Mouse (Mus musculus): ENCODE results near the gene Lsm7. TPM values are rescaled to one million over a fixed set of nuclear protein-coding genes. Genes with fewer than 3 reads are reported as not detected.

Gene Lsm7
- 274 and 289 TPM in 2 replicates for polyA plus RNA-seq (2016; fragmentation: Nextera tagmentation; extraction: Ambion mirVana)

DNA sequence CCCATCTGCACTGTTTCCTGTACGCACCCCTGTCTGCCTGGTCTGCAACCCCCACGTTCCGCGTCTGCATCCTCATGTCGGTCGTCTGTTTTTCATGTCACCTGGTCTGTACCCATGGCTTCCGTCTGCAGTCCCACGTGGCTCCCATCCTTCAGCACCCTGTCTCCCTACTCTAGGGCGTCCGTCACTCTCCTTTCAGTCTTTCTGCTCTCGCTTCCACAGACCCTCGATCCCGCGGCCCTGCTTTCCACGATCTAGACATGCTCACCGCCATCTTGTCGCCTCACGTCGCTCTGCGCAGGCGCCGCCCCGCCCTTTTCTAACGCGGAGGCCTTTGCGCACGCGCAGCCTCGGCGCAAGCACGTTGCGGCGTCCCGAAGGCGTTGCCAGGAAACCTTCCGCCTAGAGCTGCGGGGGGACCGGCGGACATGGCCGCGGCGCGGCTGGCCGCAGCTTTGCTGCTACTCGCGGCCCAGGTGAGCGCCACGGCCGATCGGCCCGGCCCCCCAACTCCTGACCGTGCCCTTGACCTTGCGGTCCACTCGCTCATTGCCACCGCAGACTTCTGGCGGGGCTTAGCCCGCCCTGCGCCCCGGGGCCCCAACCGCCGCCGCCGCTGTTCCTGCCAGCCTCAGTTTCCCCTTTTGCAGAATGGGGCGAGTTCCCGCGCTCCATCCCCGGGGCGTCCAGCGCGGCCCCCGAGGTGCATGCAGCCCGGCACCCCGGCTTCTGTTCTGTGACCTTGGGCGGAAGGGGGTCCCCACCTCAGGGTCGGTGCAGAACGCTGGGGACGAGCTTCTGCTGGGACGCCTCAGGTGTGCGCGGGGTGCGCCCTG is at the start of gene Lsm7, which contains the start of gene Sppl2b:
TSS of gene Lsm7 (minus strand) at position 297 of the 836 bp plus-strand sequence.
TSS of gene Sppl2b (plus strand) at position 363 of the 836 bp plus-strand sequence.
- no peaks in the 10 kb centered on the region for H3K9me3 ChIP-seq
- peaks cover 44% of the 10 kb centered on the region for H3K4me1 ChIP-seq
- peak within 1 kb of the TSS; percentile 90 for H3K4me3 ChIP-seq (replicated peaks)
- H3K27ac ChIP-seq: peak within 1 kb of the TSS; percentile 66
- H3K9ac ChIP-seq: peak within 1 kb of the TSS; percentile 90
- H3K27me3 ChIP-seq: no peaks in the 10 kb centered on the region
- WGBS: under 1% methylated on average over 81 of the region's 81 CpGs
- peak; percentile 86 for ATAC-seq (ENCODE audit: low FRiP score)
- H3K36me3 ChIP-seq (replicated peaks): peaks cover 32% of the 10 kb centered on the region
- peak within 1 kb of the TSS; percentile 99 for H3K4me2 ChIP-seq

DNA sequence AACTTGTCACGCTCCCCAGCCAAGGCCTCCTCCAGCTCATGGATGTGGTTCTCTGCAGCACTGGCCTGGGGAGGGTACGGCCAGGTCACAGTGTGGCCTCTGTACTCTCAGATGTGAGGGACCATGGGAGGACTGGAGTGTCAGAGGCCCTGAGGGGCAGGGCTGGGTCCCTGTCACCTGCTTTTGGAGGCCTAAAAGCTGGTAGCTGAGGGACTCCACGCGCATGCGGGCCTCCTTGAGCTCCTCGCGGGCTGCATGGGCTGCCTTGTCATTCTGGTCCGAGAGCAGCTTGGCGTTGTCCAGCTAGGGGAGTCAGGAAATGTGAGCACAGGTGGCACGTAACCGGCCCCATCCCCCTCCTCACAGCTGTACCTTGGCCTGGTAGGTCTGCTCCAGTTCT is 49.7 kb upstream of the Lsm7 start:
- WGBS: 91% methylated on average over 11 of the region's 11 CpGs
- Histone ChIP-seq H3K4me1 (peaks cover 8% of the 10 kb centered on the region), H3K9me3 (no peaks in the 10 kb centered on the region), H3K4me2 (no peak overlapping the region), H3K4me3 (replicated peaks) (no peak overlapping the region), H3K36me3 (replicated peaks) (peaks cover 81% of the 10 kb centered on the region), H3K27me3 (no peaks in the 10 kb centered on the region), H3K9ac (no peak overlapping the region), H3K27ac (no peak overlapping the region)
- ATAC-seq (ENCODE audit: low FRiP score): no peak

DNA sequence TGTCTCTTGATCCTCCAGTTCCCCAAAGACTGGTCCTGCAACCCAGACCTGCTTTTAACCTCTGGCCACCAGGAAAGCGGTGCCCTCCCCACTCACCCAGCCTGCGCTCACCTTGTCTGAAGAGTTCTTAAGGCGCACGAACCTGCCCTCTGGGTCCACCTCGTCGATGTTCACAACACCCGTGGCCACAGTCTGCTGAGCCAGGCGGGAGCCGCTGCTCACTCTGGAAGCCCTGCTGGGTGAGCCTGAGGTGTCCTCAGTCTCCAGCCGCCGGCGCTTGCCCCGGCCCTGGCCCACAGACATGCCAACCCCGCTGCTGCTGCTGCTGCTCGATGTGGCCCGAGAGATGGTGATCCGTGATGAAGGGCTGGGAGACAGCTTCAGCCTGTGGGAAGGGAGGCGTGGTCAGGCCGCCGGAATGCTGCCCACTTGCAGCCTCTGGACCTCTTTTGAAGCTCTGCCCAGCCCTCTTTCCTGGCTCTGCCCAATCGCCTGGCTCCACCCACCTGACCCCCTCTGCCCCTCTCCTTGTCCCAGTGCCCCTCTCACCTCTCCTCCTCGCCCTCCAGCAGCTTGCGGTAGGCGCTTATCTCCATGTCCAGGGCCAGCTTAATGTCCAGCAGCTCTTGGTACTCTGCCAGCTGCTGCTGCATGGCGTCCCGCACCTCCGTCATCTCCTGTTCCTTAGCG is 49.1 kb upstream of the Lsm7 start:
- Histone ChIP-seq H3K4me3 (replicated peaks) (no peak overlapping the region), H3K27me3 (no peaks in the 10 kb centered on the region), H3K36me3 (replicated peaks) (peaks cover 76% of the 10 kb centered on the region), H3K4me1 (peaks cover 13% of the 10 kb centered on the region), H3K9me3 (no peaks in the 10 kb centered on the region), H3K4me2 (no peak overlapping the region), H3K27ac (no peak overlapping the region), H3K9ac (no peak overlapping the region)
- ATAC-seq (ENCODE audit: low FRiP score): no peak
- 91% methylated on average over 28 of the region's 28 CpGs for WGBS

DNA sequence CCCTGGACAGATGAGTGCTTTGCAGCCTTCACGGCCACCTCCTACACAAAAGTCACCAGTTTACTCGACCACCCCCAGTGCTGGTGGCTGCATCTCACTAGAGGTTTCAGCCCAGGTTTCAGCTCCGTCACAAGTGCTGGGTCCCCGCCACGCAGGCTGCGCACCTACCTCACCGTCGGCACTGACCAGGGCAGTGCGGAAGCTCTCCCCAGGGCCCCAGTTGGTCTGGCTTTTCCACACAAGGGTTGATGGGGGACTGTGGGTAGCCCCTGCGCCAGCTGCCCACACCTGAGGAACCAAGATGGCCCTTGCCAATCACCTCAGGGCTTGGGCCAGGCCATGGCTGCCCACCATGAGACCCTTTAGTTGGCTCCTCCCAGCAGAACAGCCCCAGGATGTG is 48.3 kb upstream of the Lsm7 start:
- no peak overlapping the region for H3K9ac ChIP-seq
- H3K36me3 ChIP-seq (replicated peaks): peaks cover 76% of the 10 kb centered on the region
- H3K4me3 ChIP-seq (replicated peaks): no peak overlapping the region
- H3K27me3 ChIP-seq: no peaks in the 10 kb centered on the region
- H3K4me2 ChIP-seq: no peak overlapping the region
- whole genome bisulfite sequencing: 94% methylated on average over 10 of the region's 10 CpGs
- no peaks in the 10 kb centered on the region for H3K9me3 ChIP-seq
- peaks cover 21% of the 10 kb centered on the region for H3K4me1 ChIP-seq
- H3K27ac ChIP-seq: no peak overlapping the region
- no peak for ATAC-seq (ENCODE audit: low FRiP score)

DNA sequence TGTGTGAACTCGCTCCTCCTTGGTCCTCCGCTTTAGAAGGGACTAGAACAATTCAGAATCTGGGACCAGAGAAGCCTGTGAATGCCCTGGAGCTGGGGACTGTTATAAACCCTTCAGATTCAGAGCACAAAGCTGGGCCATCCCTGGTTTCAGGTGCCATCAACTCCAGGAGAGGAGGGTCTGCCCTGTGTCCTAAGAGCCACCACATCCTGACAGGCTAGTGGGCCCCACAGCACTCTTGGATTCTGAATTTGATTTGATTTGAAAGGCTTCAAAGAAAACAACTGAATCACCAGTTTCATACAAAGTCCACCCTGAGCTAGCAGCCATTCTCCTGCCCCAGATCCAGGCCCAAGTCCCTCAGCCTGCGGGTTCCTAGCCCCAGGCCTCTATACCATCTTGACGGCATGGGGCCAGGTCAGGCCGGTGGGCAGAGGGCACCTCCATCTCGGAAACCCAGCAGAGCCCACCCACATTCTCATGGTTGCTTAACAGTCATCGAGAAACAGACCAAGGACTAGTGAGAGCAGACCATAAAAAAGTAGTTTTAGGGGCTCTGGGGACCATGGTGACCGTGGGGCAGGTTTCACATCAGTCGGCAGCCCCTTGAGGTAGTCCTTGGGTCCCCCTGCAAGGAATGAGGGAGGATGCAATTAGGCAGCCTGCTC is 47.4 kb upstream of the Lsm7 start:
- ATAC-seq (ENCODE audit: low FRiP score): no peak
- Histone ChIP-seq H3K9ac (no peak overlapping the region), H3K4me3 (replicated peaks) (no peak overlapping the region), H3K4me1 (peaks cover 27% of the 10 kb centered on the region), H3K27ac (no peak overlapping the region), H3K36me3 (replicated peaks) (peaks cover 68% of the 10 kb centered on the region), H3K4me2 (no peak overlapping the region), H3K27me3 (no peaks in the 10 kb centered on the region), H3K9me3 (no peaks in the 10 kb centered on the region)
- WGBS: 92% methylated on average over 9 of the region's 9 CpGs

DNA sequence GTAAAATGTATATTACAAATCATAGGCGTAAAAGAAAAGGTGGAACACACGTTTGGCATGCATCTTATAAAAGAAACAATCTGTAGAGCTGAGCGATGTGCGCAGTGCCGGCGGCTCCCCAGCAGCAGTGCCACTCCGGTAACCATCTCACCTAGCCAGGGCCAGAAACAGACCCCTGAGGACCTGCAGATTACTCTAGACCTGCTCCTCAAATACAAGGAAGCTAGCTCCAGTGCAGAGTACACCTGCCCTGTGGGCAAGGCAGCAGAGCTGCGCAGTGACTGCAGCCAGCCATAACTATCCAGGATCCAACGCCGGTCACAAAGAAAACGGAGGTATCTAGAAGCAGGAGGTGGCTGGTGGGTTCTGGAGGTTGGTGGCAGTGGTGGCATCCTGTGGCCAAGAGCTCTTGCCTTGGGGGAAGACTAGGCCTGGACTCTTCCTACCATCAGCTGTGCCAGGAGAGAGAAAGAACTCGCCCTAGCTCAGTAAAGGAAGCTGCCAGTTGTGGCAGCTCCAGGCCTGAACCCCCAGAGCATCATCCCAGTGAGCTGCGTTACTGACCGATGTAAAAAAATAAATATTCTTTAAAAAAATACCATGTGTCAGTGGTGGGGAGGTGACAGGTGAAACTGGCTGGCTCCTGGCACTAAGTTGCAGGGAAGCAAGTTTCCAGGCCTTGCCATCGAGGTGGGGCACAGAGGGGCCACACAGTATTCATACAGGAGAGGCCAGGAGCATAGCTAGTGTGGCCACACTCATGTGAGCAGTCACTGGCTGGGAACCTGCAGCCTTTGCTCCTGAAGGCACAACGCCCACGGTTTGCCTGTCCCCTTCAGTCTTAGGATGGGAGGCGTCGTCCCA is 46.6 kb upstream of the Lsm7 start:
- WGBS: 90% methylated on average over 19 of the region's 19 CpGs
- Histone ChIP-seq H3K27me3 (no peaks in the 10 kb centered on the region), H3K36me3 (replicated peaks) (peaks cover 62% of the 10 kb centered on the region), H3K9ac (0 out of 2 replicates have a peak overlapping the region, but pooled peaks have one; percentile 21), H3K4me3 (replicated peaks) (peak overlapping the region; percentile 84), H3K27ac (peak overlapping the region; percentile 67), H3K4me2 (peak overlapping the region; percentile 25), H3K4me1 (peaks cover 27% of the 10 kb centered on the region), H3K9me3 (no peaks in the 10 kb centered on the region)
- no peak for ATAC-seq (ENCODE audit: low FRiP score)

DNA sequence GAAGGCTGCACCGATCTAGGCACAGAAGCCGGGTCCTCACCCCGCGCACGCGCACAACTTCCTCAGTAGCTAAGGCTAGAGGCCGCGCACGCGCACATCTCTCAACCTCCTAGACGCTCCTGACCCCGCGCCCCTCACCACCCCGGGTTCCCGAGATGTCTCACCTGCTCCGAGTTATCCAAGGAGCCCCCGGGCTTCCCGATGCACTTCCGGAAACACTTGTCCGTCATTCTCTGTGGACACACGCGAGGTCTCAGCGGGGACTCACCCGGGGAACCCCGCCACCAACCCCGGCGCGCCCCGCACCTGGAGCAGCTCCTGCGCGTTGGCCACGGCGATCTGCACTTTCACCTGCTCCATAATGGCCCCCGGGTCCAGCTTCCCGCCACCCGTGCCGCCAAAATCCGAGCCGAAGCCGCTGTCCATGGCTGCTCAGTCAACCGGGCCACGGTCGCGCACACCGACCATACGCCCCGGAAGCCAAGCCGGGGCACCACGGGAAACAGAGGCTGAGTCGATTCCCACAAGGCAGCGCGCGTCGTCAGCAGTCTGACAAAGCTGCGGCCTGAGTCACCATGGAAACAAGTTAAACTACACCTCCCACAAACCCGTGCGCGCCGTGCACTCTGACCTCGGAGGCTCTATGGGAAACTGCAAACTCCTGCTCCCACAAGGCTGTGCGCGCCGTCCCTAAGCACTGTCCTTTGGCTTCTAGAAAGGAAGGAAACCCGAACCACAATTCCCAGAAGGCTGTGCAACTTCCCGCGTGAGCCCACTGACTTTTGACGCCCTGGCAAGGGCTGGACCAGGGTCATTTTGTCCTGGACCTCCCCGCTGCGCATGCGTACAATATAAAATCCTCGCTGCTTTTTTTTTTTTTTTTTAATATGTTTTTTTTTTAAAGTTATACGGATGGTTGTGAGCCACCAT is 45.6 kb upstream of the Lsm7 start, which contains the start of gene Timm13:
TSS of gene Timm13 (minus strand) at position 652 of the 930 bp plus-strand sequence.
- H3K4me1 ChIP-seq: peaks cover 27% of the 10 kb centered on the region
- WGBS: under 1% methylated on average over 72 of the region's 72 CpGs
- H3K9me3 ChIP-seq: no peaks in the 10 kb centered on the region
- no peaks in the 10 kb centered on the region for H3K27me3 ChIP-seq
- H3K4me2 ChIP-seq: peak within 1 kb of the TSS; percentile 94
- H3K4me3 ChIP-seq (replicated peaks): peak within 1 kb of the TSS; percentile 84
- peaks cover 51% of the 10 kb centered on the region for H3K36me3 ChIP-seq (replicated peaks)
- peak within 1 kb of the TSS; percentile 76 for H3K9ac ChIP-seq
- peak within 1 kb of the TSS; percentile 86 for H3K27ac ChIP-seq
- ATAC-seq (ENCODE audit: low FRiP score): peak; percentile 95

DNA sequence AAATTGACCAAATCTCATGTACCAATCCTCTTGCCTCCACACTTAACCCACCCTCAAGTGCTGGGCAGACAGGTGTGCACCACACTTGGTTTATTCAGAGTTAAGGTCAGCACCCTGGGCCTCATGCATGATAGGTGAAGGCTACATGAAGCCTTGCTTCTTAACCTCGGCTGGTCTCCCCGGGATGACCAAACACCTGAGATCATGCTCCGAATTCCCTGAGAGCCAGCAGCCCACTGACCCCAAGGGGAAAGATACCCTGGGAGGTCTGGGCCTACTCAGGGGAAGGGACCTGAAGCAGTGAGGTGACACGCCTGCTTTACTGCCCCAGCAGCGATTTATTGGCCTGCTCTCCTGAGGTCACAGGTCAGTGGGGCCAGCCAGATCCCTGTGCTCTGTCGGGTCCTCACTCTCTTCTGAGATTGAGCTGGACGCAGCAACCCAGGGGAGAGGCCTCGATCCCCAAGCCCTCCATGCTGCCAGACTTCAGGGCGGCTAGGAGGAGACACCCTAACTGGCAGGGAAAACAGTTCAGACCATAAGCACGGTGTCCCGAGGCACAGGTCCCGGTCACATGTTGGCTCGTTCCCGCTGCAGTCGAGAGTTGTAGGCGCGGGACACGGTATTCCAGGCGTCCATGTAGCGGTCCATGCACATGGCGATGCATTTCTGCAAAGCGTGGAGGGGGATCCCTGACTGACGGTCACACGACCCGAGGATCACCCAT is 44.7 kb upstream of the Lsm7 start:
- H3K27ac ChIP-seq: peak overlapping the region; percentile 86
- no peaks in the 10 kb centered on the region for H3K27me3 ChIP-seq
- H3K4me3 ChIP-seq (replicated peaks): peak overlapping the region; percentile 84
- ATAC-seq (ENCODE audit: low FRiP score): no peak
- H3K4me1 ChIP-seq: peaks cover 27% of the 10 kb centered on the region
- peaks cover 43% of the 10 kb centered on the region for H3K36me3 ChIP-seq (replicated peaks)
- H3K4me2 ChIP-seq: peak overlapping the region; percentile 94
- H3K9ac ChIP-seq: peak overlapping the region; percentile 76
- H3K9me3 ChIP-seq: no peaks in the 10 kb centered on the region
- 18% methylated on average over 25 of the region's 25 CpGs for WGBS

DNA sequence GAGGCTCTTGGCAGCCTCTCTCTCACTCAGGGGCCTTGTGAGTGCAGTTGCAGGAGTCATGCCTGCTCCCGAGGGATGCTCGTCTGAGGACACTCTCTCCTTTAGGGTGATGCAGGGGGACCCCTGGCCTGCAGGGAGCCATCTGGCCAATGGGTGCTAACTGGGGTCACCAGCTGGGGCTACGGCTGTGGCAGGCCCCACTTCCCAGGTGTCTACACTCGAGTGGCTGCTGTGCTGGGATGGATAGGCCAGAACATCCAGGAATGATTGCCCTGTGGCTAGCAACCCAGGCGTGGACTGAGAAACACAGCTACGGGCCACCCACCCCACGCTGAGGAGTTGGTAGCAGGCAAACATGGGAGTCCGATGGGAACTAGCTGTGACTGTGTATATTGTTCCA is 44.1 kb upstream of the Lsm7 start:
- Histone ChIP-seq H3K4me3 (replicated peaks) (no peak overlapping the region), H3K4me1 (peaks cover 27% of the 10 kb centered on the region), H3K36me3 (replicated peaks) (peaks cover 36% of the 10 kb centered on the region), H3K27me3 (no peaks in the 10 kb centered on the region), H3K9me3 (no peaks in the 10 kb centered on the region), H3K27ac (no peak overlapping the region), H3K9ac (no peak overlapping the region; the same call in 1 of the 2 replicates), H3K4me2 (peak overlapping the region; percentile 94)
- 87% methylated on average over 8 of the region's 8 CpGs for WGBS
- ATAC-seq (ENCODE audit: low FRiP score): no peak

DNA sequence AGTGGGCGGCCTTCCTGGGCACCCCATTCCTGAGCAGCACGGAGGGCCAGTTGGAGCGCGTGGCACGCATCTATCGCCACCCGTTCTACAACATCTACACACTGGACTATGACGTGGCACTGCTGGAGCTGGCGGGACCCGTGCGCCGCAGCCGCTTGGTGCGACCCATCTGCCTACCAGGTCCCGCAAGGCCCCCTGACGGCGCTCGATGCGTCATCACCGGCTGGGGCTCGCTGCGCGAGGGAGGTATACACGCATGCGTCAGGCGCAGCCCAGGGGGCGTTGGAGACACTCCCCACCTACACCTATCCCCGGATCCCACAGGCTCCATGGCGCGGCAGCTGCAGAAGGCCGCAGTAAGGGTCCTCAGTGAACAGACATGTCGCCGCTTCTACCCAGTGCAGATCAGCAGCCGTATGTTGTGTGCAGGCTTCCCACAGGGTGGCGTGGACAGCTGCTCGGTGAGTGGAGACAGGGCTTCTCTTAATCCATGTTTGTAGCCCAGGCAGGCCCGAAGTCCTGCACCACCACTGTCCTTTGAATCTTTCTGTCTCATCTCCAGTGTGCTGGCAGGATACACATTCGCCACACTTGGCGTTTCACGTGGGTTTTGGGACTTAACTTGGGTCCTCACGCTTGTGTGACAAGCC is 43.0 kb upstream of the Lsm7 start:
- no peaks in the 10 kb centered on the region for H3K27me3 ChIP-seq
- H3K9me3 ChIP-seq: no peaks in the 10 kb centered on the region
- no peak overlapping the region for H3K4me2 ChIP-seq
- H3K27ac ChIP-seq: peak overlapping the region; percentile 20; the same call in 1 of the 2 replicates
- H3K4me3 ChIP-seq (replicated peaks): no peak overlapping the region
- peaks cover 27% of the 10 kb centered on the region for H3K4me1 ChIP-seq
- peaks cover 25% of the 10 kb centered on the region for H3K36me3 ChIP-seq (replicated peaks)
- 0 out of 2 replicates have a peak overlapping the region, but pooled peaks have one; percentile 5 for H3K9ac ChIP-seq
- no peak for ATAC-seq (ENCODE audit: low FRiP score)
- 36% methylated on average over 41 of the region's 41 CpGs for WGBS

Data from forebrain, embryonic 12.5 days (tissue).